Mouse (Mus musculus): ENCODE data around the gene Opcml.

GRCm38 (mm10) chr9:28306364-28307121 is 516.0 kb downstream of the Opcml start:
- no peak for TF ChIP-seq CTCF (IDR thresholded peaks at IDR 0.05; ENCODE audit: extremely low read depth, insufficient read depth, low read length)
- no peak for TF ChIP-seq POLR2A (IDR thresholded peaks at IDR 0.05; ENCODE audit: extremely low read depth, insufficient read depth, low read length)

Data from cortical plate, adult 2 months (tissue).